9 mouse cellular contexts compared by ENCODE assay signal in genomic region chr14:55722438-55722945, GRCm38 (mm10). TPM values are rescaled to one million over a fixed set of nuclear protein-coding genes. Genes with fewer than 3 reads are reported as not detected.
DNase-seq lines count a peak whose midpoint lies in the region; ATAC-seq and TF ChIP-seq lines count a peak whose summit lies in the region.
"Had no signal": no experiment of that assay in that cellular context is flagged by ENCODE, and none has a peak within 500 bp of the region (broad histone marks: within the 10 kb centered on the region; RNA-seq: fewer than 3 reads in every experiment).

No protein-coding gene starts in this region.

- peak; percentile 1; the same call in 1 of the 2 replicates for ATAC-seq in intestine, embryonic 14.5 days (replicated peaks; ENCODE audit: low FRiP score, low TSS enrichment, low read depth)

- H3K9me3 ChIP-seq in embryonic facial prominence, embryonic 10.5 days, result no peaks in the 10 kb centered on the region
- H3K9me3 ChIP-seq in intestine, embryonic 14.5 days (ENCODE audit: control insufficient read depth, low read length), result no peaks in the 10 kb centered on the region

- no peaks in the 10 kb centered on the region for H3K27me3 ChIP-seq in liver, adult 2 months (ENCODE audit: control insufficient read depth, insufficient read depth, low read length)
- no peaks in the 10 kb centered on the region for H3K27me3 ChIP-seq in embryonic facial prominence, embryonic 10.5 days (replicated peaks; ENCODE audit: low read depth, poor library complexity, severe bottlenecking)
- H3K27me3 ChIP-seq in intestine, embryonic 14.5 days (replicated peaks; ENCODE audit: control insufficient read depth, insufficient read depth, low read length), result no peaks in the 10 kb centered on the region
- H3K27me3 ChIP-seq in myocyte (ENCODE audit: control insufficient read depth, insufficient read depth, insufficient read length), result no peaks in the 10 kb centered on the region

- intact Hi-C loops in left cerebral cortex, postnatal 14 days (cut with DNase I), result no loop called here

- no peak for TF ChIP-seq POLR2A in liver, adult 2 months (IDR thresholded peaks at IDR 0.05; ENCODE audit: extremely low read depth, insufficient read depth, low read length)
- no peak for TF ChIP-seq POLR2A in myocyte (IDR thresholded peaks at IDR 0.05; ENCODE audit: insufficient read length, low read depth)

- H3K4me1 ChIP-seq in liver, adult 2 months (ENCODE audit: control insufficient read depth, insufficient read depth, low read length), result peaks cover 30% of the 10 kb centered on the region
- H3K4me1 ChIP-seq in embryonic facial prominence, embryonic 10.5 days, result peaks cover 18% of the 10 kb centered on the region
- peaks cover 3% of the 10 kb centered on the region; the same call in 1 of the 2 replicates for H3K4me1 ChIP-seq in intestine, embryonic 14.5 days (replicated peaks; ENCODE audit: control insufficient read depth, insufficient read depth, low read length)

- H3ac ChIP-seq in myocyte (ENCODE audit: control insufficient read depth, insufficient read length), result peak overlapping the region; percentile 39

- H3K27ac ChIP-seq in liver, adult 2 months (replicated peaks; ENCODE audit: insufficient read depth, low read depth, low read length), result peak overlapping the region; percentile 72
- H3K27ac ChIP-seq in embryonic facial prominence, embryonic 10.5 days (replicated peaks), result peak overlapping the region; percentile 91
- H3K27ac ChIP-seq in intestine, embryonic 14.5 days (ENCODE audit: low read depth), result peak overlapping the region; percentile 74

- 0 out of 2 replicates have a peak overlapping the region, but pooled peaks have one; percentile 94 for H3K4me3 ChIP-seq in liver, adult 2 months (ENCODE audit: insufficient read depth, low read depth, low read length)
- H3K4me3 ChIP-seq in embryonic facial prominence, embryonic 10.5 days, result peak overlapping the region; percentile 83
- peak overlapping the region; percentile 83 for H3K4me3 ChIP-seq in intestine, embryonic 14.5 days (ENCODE audit: low read depth, low read length)
- peak overlapping the region; percentile 44 for H3K4me3 ChIP-seq in myocyte

- peak overlapping the region; percentile 61 for H3K4me2 ChIP-seq in intestine, embryonic 14.5 days (ENCODE audit: low read length)
- H3K4me2 ChIP-seq in myocyte (ENCODE audit: low read depth), result peak overlapping the region; percentile 25

- no peaks in the 10 kb centered on the region for H3K79me2 ChIP-seq in liver, adult 2 months (ENCODE audit: control insufficient read depth, insufficient read depth, low read length)
- no peaks in the 10 kb centered on the region for H3K79me2 ChIP-seq in myocyte (ENCODE audit: control insufficient read depth, insufficient read depth)

- DNase-seq in liver, adult 2 months (ENCODE audit: extremely low read depth, low read depth, low spot score), result peak; percentile 67
- no peak for DNase-seq in liver
- no peak for DNase-seq in embryonic facial prominence, embryonic 10.5 days (ENCODE audit: low spot score)
- no peak for DNase-seq in intestine, embryonic 14.5 days (ENCODE audit: low spot score)
- DNase-seq in adrenal gland, adult (ENCODE audit: inconsistent age in 2 of 2, low spot score in 1 of 2), result no peak
- DNase-seq in left cerebral cortex, postnatal 14 days (ENCODE audit: low spot score in 2 of 2), result no peak
- no peak for DNase-seq in adrenal gland, postnatal 4 days (ENCODE audit: low spot score in 2 of 2)

- TF ChIP-seq CTCF in liver, adult 2 months (IDR thresholded peaks at IDR 0.05; ENCODE audit: low read depth, low read length), result no peak

- peak overlapping the region; percentile 57 for H3K9ac ChIP-seq in liver, adult 2 months (ENCODE audit: low read depth, low read length)
- H3K9ac ChIP-seq in intestine, embryonic 14.5 days (ENCODE audit: low read length), result peak overlapping the region; percentile 73; the same call in 1 of the 2 replicates

- WGBS in liver, adult 2 months, result 25% methylated on average over 8 of the region's 8 CpGs
- 45% methylated on average over 8 of the region's 8 CpGs for WGBS in embryonic facial prominence, embryonic 10.5 days
- WGBS in intestine, embryonic 14.5 days, result 49% methylated on average over 8 of the region's 8 CpGs

- peaks cover 3% of the 10 kb centered on the region; the same call in 1 of the 2 replicates for H3K36me3 ChIP-seq in liver, adult 2 months (ENCODE audit: control insufficient read depth, insufficient read depth, low read length)
- H3K36me3 ChIP-seq in embryonic facial prominence, embryonic 10.5 days (replicated peaks), result peaks cover 26% of the 10 kb centered on the region
- H3K36me3 ChIP-seq in intestine, embryonic 14.5 days (ENCODE audit: control insufficient read depth, insufficient read depth, low read length), result peaks cover 21% of the 10 kb centered on the region
- no peaks in the 10 kb centered on the region for H3K36me3 ChIP-seq in myocyte (ENCODE audit: control insufficient read depth, insufficient read depth)

TF ChIP-seq in myocyte, 11 proteins besides CTCF, POLR2A, EP300 and RAD21:
- TF ChIP-seq TCF3 (IDR thresholded peaks at IDR 0.05; ENCODE audit: insufficient read length, low read depth) (no peak), USF1 (IDR thresholded peaks at IDR 0.05; ENCODE audit: low read depth) (no peak), REST (IDR thresholded peaks at IDR 0.05; ENCODE audit: insufficient read depth, insufficient read length) (no peak), MYOG (IDR thresholded peaks at IDR 0.05; ENCODE audit: control insufficient read depth in 1 of 3, insufficient read depth in 1 of 3, insufficient read length in 2 of 3, low read depth in 2 of 3) (no peak), E2F4 (IDR thresholded peaks at IDR 0.05; ENCODE audit: insufficient read depth) (no peak), POLR2AphosphoS2 (IDR thresholded peaks at IDR 0.05; ENCODE audit: insufficient read length, low read depth) (no peak), MAX (IDR thresholded peaks at IDR 0.05; ENCODE audit: low read depth) (no peak), SRF (IDR thresholded peaks at IDR 0.05; ENCODE audit: control insufficient read depth, insufficient read length, low read depth) (no peak), MYOD1 (IDR thresholded peaks at IDR 0.05; ENCODE audit: control insufficient read depth in 1 of 3, insufficient read length in 2 of 3, low read depth in 2 of 3) (no peak), TCF12 (IDR thresholded peaks at IDR 0.05; ENCODE audit: insufficient read depth, poor library complexity, severe bottlenecking) (no peak)

RNA-seq across cellular contexts. Expression of gene Rabggta, which starts 0.4 kb away (rescaled TPM):
- total RNA-seq in liver, adult 2 months (2014; rRNA removed), result 28.7 and 31.5 TPM in 2 replicates
- polyA plus RNA-seq in liver, adult 2 months (2012; rRNA removed), result 64.0 and 65.1 TPM in 2 replicates
- 29.7 and 35.3 TPM in 2 replicates for polyA plus RNA-seq in embryonic facial prominence, embryonic 10.5 days (2016; fragmentation: Nextera tagmentation; extraction: Ambion mirVana)
- polyA plus RNA-seq in intestine, embryonic 14.5 days (2014; fragmentation: Nextera tagmentation; extraction: Ambion mirVana), result 29.7 and 32.7 TPM in 2 replicates
- 18.4 TPM for polyA plus RNA-seq in myocyte (2012; fragmentation: generic; extraction: Trizol)
- total RNA-seq in left cerebral cortex, postnatal 14 days (2021), result 10 to 100 TPM; 44.2 to 45.4 TPM
- total RNA-seq in adrenal gland, postnatal 4 days (2021), result 10 to 100 TPM; 23.8 to 25.7 TPM

RNA-seq across cellular contexts. Expression of gene Tgm1, which starts 8.8 kb away (rescaled TPM):
- 7.9 and 8.4 TPM in 2 replicates for total RNA-seq in liver, adult 2 months (2014; rRNA removed)
- polyA plus RNA-seq in liver, adult 2 months (2012; rRNA removed), result 22.8 and 24.2 TPM in 2 replicates
- polyA plus RNA-seq in embryonic facial prominence, embryonic 10.5 days (2016; fragmentation: Nextera tagmentation; extraction: Ambion mirVana), result 0.70 and 0.90 TPM in 2 replicates
- polyA plus RNA-seq in intestine, embryonic 14.5 days (2014; fragmentation: Nextera tagmentation; extraction: Ambion mirVana), result 1.3 and 1.6 TPM in 2 replicates
- 0.06 TPM for polyA plus RNA-seq in myocyte (2012; fragmentation: generic; extraction: Trizol)
- total RNA-seq in left cerebral cortex, postnatal 14 days (2021), result under 1 TPM in 1 of 2 experiments, not detected in 1; 0.25 TPM
- total RNA-seq in adrenal gland, postnatal 4 days (2021), result 1 to 10 TPM; 1.4 to 1.8 TPM

RNA-seq across cellular contexts. Expression of gene Dhrs1, which starts 23.0 kb away (rescaled TPM):
- total RNA-seq in liver, adult 2 months (2014; rRNA removed), result 109 and 140 TPM in 2 replicates
- 263 and 286 TPM in 2 replicates for polyA plus RNA-seq in liver, adult 2 months (2012; rRNA removed)
- 57.4 and 69.6 TPM in 2 replicates for polyA plus RNA-seq in embryonic facial prominence, embryonic 10.5 days (2016; fragmentation: Nextera tagmentation; extraction: Ambion mirVana)
- 81.9 and 84.3 TPM in 2 replicates for polyA plus RNA-seq in intestine, embryonic 14.5 days (2014; fragmentation: Nextera tagmentation; extraction: Ambion mirVana)
- polyA plus RNA-seq in myocyte (2012; fragmentation: generic; extraction: Trizol), result 76.3 TPM
- 100 to 1,000 TPM in 1 of 2 experiments, 10 to 100 TPM in 1; 99.8 to 104 TPM for total RNA-seq in left cerebral cortex, postnatal 14 days (2021)
- total RNA-seq in adrenal gland, postnatal 4 days (2021), result 10 to 100 TPM; 74.1 to 77.7 TPM

RNA-seq across cellular contexts. Expression of gene Nop9, which starts 23.0 kb away (rescaled TPM):
- total RNA-seq in liver, adult 2 months (2014; rRNA removed), result 11.0 and 13.0 TPM in 2 replicates
- 11.8 and 15.1 TPM in 2 replicates for polyA plus RNA-seq in liver, adult 2 months (2012; rRNA removed)
- 59.1 and 64.5 TPM in 2 replicates for polyA plus RNA-seq in embryonic facial prominence, embryonic 10.5 days (2016; fragmentation: Nextera tagmentation; extraction: Ambion mirVana)
- 42.8 and 45.0 TPM in 2 replicates for polyA plus RNA-seq in intestine, embryonic 14.5 days (2014; fragmentation: Nextera tagmentation; extraction: Ambion mirVana)
- polyA plus RNA-seq in myocyte (2012; fragmentation: generic; extraction: Trizol), result 24.9 TPM
- total RNA-seq in left cerebral cortex, postnatal 14 days (2021), result 10 to 100 TPM; 13.4 to 13.9 TPM
- 10 to 100 TPM; 24.5 to 27.1 TPM for total RNA-seq in adrenal gland, postnatal 4 days (2021)

RNA-seq across cellular contexts. Expression of gene Cideb, which starts 35.8 kb away (rescaled TPM):
- 101 and 128 TPM in 2 replicates for total RNA-seq in liver, adult 2 months (2014; rRNA removed)
- polyA plus RNA-seq in liver, adult 2 months (2012; rRNA removed), result 483 and 586 TPM in 2 replicates
- polyA plus RNA-seq in embryonic facial prominence, embryonic 10.5 days (2016; fragmentation: Nextera tagmentation; extraction: Ambion mirVana), result 0.16 TPM in 1 of 2 replicates, not detected in the other
- polyA plus RNA-seq in intestine, embryonic 14.5 days (2014; fragmentation: Nextera tagmentation; extraction: Ambion mirVana), result 5.4 and 8.1 TPM in 2 replicates
- 0.17 TPM for polyA plus RNA-seq in myocyte (2012; fragmentation: generic; extraction: Trizol)
- under 1 TPM; 0.68 to 0.93 TPM for total RNA-seq in left cerebral cortex, postnatal 14 days (2021)
- 10 to 100 TPM in 1 of 2 experiments, 1 to 10 TPM in 1; 4.6 to 12.0 TPM for total RNA-seq in adrenal gland, postnatal 4 days (2021)
- total RNA-seq: neutrophil, adult 5-6 weeks had no signal

Comparison
In these comparisons a context has a peak if more than half of its experiments do, and no peak if none do; other contexts are left out.
1. H3K4me3 ChIP-seq: peak in every context shown above with its lines; median percentile 94 in liver, adult 2 months; 83 in embryonic facial prominence, embryonic 10.5 days; 83 in intestine, embryonic 14.5 days; 44 in myocyte.